Mouse (Mus musculus): ENCODE data around the gene Zfp503.

The Zfp503 gene

GRCm38 (mm10) chr14:21962381-21963050 is 26.9 kb downstream of the Zfp503 start:
- no peak for DNase-seq

GRCm38 (mm10) chr14:21959243-21959642 is 30.2 kb downstream of the Zfp503 start:
- no peak for DNase-seq

DNA sequence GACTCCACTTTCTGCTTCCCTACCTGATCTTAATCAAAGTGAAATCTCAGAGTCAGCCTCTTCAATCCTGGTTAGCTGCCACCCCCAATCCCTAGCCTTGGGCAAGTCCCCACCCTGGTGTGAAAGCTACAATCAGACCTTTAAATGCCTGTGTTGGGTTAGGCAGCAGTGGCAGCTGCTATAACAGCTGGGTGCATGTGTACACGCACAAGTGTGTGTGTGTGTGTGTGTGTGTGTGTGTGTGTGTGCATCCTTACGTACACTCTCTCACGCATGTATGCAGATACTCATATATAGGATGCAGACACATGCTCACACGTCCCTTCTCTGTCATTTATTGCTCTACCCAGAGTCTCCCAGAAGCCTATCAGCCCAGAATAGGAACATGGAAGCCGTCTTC is 30.8 kb downstream of the Zfp503 start:
- no peak for DNase-seq

- no peak for DNase-seq
Measured at GRCm38 (mm10) chr14:21952541-21952940, 36.9 kb downstream of the Zfp503 start.

GRCm38 (mm10) chr14:21951896-21952523 is 37.4 kb downstream of the Zfp503 start:
- no peak for DNase-seq

DNA sequence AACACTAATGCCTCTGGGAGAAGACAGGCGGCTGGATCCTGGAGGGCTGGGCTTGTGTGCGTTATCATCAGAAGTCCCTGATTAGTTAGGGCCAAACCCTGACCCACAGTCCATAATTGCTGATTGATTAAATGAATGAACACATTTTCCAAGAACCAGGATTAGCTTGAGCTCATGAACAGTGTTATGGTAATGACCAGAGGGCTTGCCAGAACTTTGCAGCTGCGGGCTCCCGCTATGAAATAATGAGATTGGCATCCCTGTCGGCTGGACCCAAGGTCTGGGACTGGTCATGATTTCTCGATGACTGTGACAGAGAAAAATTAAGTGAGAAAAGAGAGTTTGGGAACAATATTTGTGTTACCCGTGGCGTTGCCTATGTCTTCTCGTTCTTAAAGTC is 44.5 kb downstream of the Zfp503 start:
- no peak for DNase-seq

GRCm38 (mm10) chr14:21941581-21941980 is 47.8 kb downstream of the Zfp503 start:
- no peak for DNase-seq

GRCm38 (mm10) chr14:21937116-21937515 is 52.3 kb downstream of the Zfp503 start:
- DNase-seq = no peak

DNA sequence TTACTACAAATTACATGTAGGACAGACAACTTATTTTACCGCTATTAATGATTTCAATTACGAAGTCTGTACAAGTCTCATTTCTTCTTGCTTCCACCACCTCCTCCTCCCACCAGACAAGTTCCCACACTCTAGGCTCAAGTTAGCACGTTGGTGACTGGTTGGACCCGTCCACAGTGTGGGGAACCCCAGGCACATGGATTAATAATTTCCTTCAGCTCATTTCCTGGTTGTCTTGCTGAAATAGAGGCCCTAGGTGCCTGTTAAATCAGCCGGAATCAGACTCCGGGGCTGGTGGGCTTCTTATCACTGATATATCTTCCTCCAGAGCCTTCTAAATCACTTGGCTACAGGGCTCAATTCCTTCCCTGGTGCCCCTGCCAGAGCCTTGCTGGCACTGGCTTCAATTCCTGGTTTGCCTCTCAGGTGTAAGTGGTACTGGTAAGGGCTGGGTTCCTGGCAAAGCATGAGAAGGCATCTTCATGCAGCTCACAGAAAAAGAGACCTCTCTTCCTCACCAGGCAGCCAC is 53.2 kb downstream of the Zfp503 start:
- DNase-seq = no peak

All from cerebellum, adult 11 months (tissue).